Mouse (Mus musculus) kidney, postnatal 14 days (tissue): ENCODE measurements around the gene Nhsl1.
A peak's percentile ranks its signal among the peaks of the same experiment; 100 is the strongest.

Experiments used
- DNase-seq: peaks from one replicate; pipeline ENCODE4 v3.0.0; 2022; ENCODE audit warnings: mixed read lengths

The Nhsl1 gene

DNA sequence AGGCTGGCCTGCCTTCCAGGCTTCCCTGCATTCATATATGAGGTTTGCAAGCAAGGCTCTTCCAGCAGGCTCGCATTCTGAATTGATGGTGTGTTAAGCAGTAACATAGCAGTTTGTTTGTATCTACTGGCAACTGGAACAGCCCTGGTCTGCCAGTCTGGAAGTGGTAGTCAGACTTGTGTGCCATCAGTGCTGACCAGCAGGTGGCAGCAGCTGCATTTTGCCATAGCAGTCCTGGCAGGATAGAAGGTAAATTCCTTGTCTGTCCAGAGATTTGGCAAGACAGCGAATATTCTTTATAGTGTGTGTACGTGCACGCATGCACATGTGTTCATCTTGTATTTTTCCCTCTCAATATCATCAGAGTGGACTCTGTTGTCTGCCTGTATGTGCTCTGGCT, 134.6 kb downstream of the Nhsl1 start:
- peak; percentile 89 for DNase-seq

DNA sequence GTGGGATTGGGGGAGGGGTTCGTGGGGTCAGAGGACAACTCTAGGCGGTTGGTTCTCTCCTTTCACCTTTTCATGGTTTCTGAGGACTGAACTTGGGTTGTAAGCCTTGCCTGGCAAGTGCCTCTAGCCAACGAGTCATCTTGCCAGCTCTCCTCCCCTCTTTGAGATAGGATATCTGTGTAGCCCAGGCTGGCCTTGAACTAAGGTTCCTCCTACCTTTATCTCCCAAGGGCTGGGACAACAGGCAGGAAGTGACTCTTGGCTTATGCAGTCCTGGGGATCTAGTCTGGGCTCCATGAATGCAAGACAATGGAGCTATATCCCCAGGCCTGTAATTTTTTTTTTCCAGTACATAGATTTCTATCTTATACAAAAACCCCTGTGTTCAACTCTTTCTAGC, 135.4 kb downstream of the Nhsl1 start:
- DNase-seq: no peak

DNA sequence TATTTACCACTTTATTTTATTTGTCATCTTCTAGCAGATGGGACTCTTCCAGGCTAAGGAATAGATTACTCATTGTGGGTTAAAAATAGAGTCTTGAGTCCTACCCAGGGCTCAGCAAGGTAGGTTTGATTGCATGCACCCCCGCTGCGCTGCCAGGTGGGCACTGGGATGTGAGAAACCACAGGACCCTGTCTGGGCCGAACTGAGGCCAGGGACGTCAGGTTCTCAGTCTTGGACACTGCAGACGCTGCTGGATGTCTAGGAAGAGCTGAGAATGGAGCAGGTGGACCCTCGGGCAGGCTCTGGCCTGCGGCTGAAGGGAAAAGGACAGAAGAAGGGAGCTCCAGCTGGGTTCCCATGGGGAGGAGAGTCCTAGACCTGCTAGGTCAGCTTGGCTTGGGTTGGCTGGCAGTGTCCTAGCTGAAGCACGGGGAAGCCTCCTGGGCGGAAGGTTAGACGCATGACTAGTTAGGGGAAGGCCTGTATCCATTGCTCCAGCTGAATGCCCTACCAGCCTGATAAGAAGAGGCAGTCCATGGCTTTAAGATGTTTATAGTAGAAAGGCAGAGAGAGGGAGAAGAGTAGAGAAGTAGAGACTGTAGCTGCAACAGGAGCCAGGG, 136.6 kb downstream of the Nhsl1 start:
- peak; percentile 29 for DNase-seq

DNA sequence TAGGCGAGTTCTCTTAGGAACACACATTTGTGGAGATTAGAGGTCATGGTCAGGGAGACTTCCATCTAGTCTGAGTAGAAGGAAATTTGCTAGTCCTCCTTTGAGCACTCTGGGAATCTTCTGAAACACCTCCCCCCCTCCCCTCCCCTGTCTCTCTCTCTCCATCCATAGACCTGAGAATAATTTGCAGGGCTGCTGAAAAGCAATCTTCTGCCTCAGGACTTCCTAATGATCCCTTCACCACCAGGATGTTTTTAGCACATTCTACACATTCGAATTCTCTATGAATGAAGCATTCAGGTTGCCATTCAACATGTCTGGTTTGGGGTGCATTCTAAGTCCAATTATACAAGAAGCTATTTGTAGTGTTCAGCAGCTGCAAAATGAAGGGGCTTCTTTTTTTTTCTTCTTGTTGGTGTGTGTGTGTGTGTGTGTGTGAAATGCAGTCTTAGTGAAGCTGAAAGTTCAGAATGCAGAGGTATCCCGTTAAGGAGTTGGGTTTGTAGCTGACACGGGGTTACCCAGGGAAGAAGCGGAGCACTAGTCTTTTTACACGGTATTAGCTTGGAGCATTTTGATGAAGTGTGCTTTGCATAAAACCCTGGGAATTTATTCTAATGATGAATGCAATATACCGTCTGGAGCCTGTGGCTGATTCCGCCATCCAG, 139.2 kb downstream of the Nhsl1 start:
- no peak for DNase-seq

DNA sequence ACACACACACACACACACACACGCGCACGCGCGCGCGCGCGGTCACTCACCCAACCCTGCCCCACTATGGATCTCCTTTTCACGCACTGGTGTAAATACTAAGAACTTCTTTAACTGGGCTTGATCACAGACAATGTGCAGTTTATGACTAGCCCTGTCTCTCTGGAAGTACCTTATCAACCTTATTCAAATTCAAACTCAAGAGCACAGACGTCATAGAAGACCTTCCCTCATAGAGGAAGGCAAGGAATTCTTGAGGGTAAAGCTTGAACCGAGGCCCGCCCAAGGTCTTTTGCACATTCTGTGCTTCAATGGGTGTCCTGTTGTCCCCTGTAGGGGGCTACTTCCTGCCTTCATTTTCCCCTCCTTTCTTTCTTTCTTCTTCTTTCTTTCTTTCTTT, 142.6 kb downstream of the Nhsl1 start:
- DNase-seq: no peak

DNA sequence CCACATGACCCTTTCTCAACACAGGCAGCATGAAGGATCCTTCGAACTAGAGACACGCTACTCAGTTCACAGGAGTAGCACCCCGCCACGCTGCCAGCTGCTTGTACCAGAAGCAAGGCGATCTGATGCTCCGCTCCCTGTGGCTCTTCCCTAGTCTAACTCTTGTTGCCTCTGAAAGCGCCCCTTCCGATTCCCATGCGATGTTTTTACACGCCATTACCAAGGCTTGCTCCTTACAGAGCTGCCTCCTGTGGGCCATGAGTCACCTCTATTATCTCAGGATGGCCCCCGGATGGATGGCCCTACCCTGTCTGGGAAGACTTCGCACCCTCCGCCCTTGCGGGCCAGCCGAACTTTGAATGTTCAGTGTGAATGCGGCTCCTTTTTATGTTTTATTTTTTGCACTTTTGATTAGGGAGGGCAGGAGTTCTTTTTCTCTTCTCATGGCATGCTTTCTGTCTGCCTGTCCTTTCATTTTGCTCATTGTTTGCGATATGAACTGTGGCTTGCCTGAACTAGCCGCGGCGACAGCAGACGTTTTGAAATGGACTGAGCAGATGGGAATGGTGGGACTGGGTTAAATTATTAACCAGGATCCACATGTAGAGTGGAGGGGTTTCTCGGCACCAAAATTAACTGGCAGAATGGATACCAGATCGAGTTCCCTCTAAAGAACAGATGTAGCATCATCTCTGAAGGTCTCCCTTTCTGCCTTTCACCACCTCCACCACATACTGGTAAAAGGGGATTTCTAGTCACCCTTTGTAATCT, 144.5 kb downstream of the Nhsl1 start:
- no peak for DNase-seq

DNA sequence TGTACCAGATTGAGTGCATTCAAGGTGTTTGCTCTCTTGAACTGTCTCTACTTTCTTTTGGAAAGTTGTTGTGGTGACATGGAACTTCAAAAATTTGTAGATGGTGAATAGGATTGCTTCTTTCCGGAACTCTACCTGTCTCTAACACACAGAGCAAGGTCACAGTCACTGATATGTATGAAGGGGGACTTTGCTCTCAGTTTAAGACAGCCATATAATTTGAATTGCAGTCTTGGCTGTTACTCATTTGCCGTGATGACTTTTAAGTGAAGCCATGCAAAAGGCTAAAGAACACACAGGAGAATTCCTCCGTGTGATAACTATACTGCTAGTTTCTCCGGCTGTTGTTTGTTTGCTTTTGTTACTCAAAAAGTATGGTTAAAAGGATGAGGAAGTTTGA, 149.6 kb downstream of the Nhsl1 start:
- no peak for DNase-seq

DNA sequence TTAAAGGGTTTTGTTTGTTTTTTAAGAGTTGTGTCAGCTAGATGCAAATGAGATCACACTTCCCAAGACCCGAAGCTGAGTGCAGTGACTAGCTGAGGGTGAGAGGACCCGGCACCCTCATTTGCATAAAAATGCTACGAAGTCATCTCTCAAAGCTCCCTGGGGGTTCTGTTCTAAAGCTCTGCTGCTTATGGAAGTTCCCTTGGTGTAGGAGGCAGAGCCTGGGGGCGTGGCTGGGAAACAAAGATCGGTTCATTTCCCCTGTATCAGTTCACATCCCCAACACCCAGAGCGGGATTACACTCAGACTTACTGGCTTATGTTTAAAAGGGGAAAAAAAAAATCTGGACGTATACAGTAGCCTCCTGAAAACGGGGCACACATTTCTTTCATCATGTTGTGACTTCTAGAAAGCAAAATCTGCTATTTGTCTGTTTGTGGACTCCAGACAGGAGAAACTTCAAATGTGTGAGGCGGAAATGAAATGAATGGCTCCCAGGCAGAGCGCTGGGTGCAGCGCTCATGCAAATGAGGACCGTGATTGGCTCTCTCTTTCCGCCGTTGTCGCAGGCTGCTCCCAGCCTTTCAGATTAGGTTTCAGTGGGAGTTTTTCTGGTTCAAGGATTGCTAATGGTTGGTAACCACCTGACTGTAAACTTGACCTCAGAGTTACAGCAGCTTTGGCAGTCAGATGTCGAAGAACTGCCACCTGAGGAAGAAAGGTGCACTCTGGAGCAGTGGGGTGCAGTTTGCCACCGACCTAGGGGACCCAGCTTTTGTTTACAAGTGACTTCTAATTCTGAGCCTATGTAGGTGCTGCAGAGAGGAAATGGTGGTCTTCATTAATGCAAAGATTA, 150.7 kb downstream of the Nhsl1 start:
- DNase-seq: peak; percentile 67

DNA sequence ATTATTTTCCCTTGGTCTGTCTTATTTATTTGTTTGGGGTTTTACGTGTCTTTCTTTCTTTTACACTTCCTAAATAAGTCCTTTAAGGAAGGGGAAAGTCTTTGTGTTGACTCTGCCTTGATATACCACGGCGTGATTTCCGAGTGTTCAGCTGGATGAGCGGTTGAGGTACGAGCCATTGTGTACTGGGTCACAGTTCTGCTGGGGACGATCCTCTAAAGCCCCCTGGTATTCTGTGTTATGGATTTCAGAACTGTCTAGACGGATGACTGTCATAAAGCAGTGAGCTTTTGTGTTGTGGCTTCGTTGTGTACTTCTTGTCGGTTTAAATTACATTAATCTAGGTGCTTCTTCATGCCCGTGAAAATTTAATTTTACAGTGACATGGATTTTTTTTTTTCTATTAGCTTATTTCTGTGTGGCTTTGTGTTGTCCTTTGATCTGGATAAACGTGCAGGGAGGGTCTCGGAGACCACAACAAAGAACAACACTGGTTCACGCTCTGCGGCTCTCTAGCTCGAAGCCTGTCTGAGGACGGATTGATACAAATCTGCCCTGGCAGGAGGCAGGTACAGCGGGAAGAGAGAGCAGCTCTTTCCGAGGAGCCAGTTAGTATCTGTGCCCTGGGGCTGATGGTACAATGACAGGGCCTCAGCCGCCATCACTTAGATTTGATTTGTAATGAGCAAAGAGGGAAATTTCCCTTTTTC, 151.7 kb downstream of the Nhsl1 start:
- DNase-seq: no peak

DNA sequence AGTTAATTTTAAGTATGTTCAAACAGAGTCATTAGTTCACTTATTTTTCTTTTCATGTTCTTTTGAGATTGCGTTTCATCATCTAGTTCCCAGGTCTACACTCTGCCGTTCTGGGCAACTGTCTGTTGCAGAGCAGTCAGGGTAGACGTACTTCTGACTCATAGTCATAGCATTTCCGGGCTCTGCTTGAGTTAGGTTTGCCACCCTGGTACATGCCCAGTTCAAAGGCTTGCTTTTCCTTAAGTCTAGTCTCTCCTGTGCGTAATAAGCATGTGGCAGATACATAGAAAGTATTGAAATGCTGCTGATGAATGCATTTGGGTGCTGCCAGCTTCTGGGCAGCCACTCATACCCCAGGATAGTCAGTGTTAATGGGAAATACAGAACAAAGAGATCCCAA, 152.9 kb downstream of the Nhsl1 start:
- DNase-seq: no peak

DNA sequence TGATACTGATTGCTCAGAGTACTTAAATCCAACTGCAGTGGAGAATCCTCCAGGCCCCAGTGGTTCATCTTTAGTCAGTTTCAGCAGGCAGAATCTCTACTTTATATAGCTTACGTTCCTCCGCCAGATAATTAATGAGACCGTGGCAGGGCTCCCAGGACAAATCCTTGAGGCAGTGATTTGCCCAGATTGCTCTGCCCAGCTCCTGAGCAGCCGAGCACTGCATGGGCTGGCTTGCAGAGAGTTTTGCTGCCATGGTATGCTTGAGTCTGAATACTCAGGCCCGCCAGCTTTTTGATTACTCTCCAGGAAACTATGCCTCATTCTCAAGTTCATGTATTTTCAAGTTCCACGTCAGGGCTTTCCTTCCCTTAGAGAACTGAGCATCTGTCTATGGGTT, 156.3 kb downstream of the Nhsl1 start:
- no peak for DNase-seq

DNA sequence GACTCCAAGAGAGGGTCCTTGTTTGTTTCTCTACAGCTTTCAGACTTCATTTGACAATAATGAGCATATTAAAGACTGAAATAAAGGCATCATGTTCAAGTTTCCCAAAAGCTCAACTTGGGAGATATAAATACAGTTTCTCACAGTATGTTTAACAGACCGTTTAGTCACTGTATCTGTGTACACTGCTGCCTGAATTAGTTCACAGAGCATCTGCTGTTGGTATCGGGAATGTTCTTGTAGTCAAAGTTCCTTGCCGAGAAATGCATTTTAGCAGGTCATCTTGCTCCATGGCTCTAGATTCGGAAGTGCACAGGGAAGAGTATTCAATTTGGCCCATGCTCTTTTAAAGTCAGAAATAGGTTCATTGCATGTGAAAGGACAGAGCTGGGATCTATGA, 159.5 kb downstream of the Nhsl1 start:
- no peak for DNase-seq

DNA sequence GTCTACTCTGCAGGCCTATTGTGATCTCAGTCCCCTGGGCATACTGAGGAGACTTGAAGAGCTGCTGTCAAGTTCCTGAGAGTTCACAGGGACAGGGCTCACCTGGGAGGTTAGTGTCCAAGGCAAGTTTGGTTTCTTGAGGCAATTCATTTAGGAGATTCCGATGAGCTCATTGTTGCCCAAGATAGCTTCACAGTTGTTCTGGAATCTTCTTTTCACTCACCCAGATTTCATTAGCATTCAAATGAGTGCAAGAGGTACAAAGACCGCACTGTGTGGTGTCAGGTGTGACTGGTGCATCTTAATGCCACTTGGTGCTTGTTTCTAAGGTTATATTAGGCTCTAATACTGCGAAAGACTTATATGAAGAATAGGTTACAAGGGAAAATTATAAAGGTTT, 160.5 kb downstream of the Nhsl1 start:
- no peak for DNase-seq

DNA sequence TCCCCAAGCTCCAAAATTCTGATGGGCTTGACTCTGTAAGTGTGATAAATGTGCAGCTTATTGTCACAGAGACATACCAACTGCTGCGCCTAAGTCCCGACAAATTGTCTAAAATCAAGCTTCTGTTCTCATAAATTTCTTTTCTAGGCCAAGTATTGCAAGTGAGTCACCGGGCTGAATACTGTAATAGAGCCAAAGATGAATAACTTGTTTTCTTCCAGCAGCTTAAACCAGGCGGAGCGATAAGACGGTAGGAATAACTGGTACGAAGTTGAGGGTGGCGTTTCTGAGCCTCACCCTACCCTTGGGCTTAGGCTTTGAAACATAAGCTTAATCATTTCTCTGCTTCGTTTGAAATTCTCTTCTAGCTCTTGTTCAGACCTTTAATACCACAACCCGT, 162.1 kb downstream of the Nhsl1 start:
- no peak for DNase-seq

DNA sequence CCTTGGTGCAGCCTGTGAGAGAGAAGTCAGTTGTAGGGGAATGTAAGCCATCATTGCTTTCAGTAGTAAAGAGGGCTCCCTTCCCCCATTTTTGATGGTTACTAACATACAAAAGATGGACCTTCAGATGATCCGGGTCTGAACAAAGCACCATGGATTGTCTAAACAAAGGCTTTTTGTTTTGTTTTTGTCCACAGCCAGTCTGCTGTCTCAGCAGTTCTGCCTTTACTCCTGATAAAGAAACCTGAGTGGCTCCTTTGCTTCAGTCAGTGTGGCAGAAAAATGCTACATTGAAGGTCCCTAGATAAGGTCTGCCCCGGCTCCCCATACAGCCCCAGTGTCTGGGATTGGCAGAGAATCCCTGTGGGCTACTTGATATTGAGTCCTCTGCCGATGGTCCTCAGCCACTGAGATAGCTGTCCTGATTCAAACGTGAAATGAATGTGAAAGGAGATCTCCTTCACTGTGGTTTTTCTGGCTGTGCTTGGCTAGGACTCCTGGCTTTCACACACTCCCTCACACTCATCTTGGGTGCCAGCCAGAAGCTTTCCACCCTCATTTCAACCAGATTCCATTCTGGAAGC, 163.9 kb downstream of the Nhsl1 start:
- DNase-seq: peak; percentile 37

DNA sequence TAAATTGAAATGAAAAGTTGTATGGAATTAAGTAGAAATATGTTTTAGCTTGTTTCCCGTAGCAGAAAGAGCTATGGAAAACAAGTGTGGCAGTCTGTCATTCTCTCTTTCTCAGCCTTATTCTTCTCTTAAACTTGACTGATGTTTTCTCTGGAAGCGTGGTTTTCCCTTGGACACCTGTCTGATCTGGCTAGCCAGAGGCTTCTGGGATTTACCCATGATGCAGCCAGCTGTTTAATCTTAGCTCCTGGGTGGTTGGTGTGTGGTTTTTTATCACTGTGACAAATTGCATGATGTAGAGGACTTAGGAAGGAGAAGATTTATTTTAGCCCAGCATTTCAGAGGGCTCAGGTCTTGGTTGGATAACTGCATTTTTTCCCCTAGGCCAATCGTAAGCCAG, 164.9 kb downstream of the Nhsl1 start:
- no peak for DNase-seq

DNA sequence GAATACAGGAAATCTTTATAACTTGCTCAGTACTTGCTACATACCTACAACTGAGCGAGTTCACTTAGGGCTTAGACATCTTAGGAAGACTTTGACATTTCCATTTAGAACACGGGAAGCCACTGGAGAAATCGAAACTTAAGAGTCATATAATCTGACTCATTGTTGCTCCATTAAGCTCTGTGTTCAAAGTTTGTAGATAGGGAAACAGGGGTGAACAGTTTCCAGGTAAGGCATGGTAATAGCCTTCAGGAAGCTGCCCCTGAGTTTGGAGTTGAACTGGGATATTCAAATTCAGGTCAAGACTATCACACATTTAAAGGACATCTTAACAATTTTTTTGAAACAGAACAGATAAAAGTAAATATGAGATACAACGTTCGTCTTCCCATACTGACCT, 165.9 kb downstream of the Nhsl1 start:
- no peak for DNase-seq

DNA sequence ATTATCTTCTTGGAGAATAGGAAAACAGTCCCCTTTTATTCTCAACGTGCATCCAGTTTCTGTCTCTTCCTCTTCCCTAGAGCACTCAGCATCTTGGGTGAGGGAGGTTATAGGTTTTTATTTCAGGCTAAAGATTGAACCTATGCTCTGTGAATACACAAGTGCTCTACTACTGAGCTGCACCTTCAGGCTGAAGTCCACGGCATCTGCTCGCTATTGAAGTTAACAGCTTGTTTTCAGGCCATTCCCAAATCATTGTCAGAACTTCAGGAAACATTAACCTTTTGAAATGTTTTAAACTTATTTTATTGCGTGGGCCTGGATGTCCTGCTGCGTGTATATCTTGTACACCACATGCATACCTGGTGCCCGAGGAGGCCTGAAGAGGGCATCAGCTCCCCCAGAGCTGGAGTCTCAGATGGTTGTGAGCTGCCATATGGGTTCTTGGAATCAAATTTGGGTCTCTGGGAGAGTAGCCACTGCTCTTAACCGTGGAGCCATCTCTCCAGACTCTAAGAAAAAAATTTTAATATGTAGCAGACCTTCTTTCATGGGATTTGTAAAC, 169.5 kb downstream of the Nhsl1 start:
- DNase-seq: peak; percentile 47

DNA sequence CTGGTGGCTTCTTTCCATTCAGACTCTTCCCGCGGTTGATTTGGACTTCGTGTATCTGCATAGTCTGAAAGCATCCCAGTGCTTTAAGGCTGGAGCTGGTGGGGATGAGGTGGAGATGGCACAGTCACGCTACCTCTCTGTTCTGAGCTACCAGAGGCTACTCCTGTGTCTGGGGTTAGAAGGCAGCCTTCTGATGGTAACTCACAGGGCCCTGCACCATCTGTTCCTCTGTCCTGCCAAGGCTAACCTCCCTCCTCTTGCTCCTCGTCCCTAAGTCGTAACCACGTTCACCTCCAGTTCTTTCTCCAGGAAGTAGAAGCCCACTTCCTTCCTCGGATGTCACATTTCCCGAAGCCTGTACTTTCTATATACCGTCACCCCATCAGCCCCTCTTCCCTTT, 171.2 kb downstream of the Nhsl1 start:
- DNase-seq: no peak

DNA sequence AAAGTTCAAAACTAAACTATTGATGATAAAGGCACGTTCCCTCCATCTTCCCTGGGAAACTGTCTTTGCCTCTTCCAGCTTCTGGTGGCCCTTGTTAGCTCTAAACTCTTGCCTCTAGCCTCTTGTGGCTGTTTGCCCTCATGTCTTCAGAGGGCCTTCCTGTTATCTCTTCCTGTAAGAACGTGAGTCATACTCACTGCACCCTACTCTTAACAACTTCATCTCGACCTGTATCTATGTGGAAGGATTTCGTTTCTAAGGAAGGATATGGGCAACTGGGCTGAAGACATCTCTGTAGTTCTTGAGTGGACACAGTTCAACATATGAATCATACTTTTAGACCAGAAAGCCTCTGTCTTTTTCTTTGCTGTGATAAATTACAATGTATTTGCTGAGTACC, 173.2 kb downstream of the Nhsl1 start:
- no peak for DNase-seq

DNA sequence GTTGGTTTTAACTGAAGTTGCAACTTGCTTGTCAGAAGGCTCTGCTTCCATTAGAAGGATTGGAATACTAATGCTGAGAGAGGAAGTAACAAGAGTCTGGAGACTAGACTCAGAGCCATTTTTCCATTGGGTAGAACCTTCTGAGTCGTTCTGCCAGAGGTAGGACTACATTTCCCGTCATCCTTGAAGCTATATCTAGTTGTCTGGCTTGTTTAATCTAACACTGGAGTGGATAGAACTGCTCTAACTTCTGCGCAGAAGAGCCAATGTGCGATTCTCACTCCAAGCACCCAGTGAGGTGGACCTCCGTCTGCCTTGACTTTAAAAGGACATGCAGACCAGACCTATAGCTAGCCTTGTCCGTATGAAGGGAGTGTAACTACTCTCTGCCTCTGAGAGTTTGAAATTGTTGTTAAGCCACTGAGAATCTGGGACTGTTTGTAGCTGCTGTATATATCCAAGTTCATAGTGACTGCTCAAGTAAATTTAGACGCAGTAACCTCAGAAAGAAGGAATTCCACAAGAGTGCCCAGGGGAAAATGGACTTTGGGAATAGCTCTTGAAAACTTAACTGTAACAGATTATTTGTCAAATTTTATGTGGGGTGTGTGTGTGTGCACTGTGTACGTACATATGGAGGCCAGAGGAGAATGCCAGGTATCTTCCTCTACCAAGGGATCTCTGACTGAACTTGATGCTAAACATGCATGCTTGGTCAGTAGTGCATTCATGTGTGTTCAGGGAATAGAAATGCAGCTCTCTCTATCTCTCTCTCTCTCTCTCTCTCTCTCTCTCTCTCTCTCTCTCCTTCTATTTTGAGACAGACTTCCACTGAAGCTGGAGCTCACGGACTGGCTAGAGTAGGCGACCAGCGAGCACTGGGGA, 174.5 kb downstream of the Nhsl1 start:
- DNase-seq: no peak
